Mouse (Mus musculus) embryonic facial prominence, embryonic 13.5 days (tissue): Measurements from ENCODE around the gene Snx29. TPM values are rescaled to one million over a fixed set of nuclear protein-coding genes. Genes with fewer than 3 reads are reported as not detected.
"Not testable (repeated sequence)": the region's sequence is repeated elsewhere in the genome, so short reads cannot be mapped to it uniquely, and the experiment has no call there.

Source experiments
- ATAC-seq: fragments of 200-750 bp; cut with Nextera tagmentation; 2 replicates; pipeline ENCODE4 v1.8.0; 2017; ENCODE audit warnings: low read depth; ENCODE audit not compliant: insufficient number of reproducible peaks, insufficient read depth, low FRiP score, low TSS enrichment
- H3K27ac ChIP-seq: fragments of 300-500 bp; sonication (generic); 2 replicates; pipeline ENCODE4 v1.5.1; 2015; ENCODE audit warnings: moderate library complexity, mild to moderate bottlenecking, inconsistent platforms
- H3K27me3 ChIP-seq: fragments of 300-500 bp; sonication (generic); 2 replicates; pipeline ENCODE4 v1.6.1; 2015; ENCODE audit warnings: mild to moderate bottlenecking, inconsistent platforms
- H3K36me3 ChIP-seq: fragments of 300-500 bp; sonication (generic); 2 replicates; pipeline ENCODE4 v1.6.1; 2015; ENCODE audit warnings: mild to moderate bottlenecking, inconsistent platforms
- H3K4me1 ChIP-seq: fragments of 300-500 bp; sonication (generic); 2 replicates; pipeline ENCODE4 v1.6.1; 2015; ENCODE audit warnings: inconsistent platforms
- H3K4me2 ChIP-seq: fragments of 300-500 bp; sonication (generic); 2 replicates; pipeline ENCODE4 v1.6.1; 2015; ENCODE audit warnings: moderate library complexity, mild to moderate bottlenecking, inconsistent platforms
- H3K4me3 ChIP-seq: fragments of 300-500 bp; sonication (generic); 2 replicates; pipeline ENCODE4 v1.5.1; 2015; ENCODE audit warnings: mild to moderate bottlenecking, inconsistent platforms
- H3K9ac ChIP-seq: fragments of 300-500 bp; sonication (generic); 2 replicates; pipeline ENCODE4 v1.6.1; 2015; ENCODE audit warnings: mild to moderate bottlenecking, inconsistent platforms
- H3K9me3 ChIP-seq: fragments of 300-500 bp; sonication (generic); 2 replicates; pipeline ENCODE4 v1.6.1; 2016; ENCODE audit warnings: inconsistent platforms
- WGBS: fragments of 180-500 bp; shearing (Covaris S2); methylation state at CpG from one replicate; pipeline ENCODE4 v1.1.7; 2015; ENCODE audit warnings: mixed read lengths; 5-methylcytosine and 5-hydroxymethylcytosine counted together
- polyA plus RNA-seq: library from polyadenylated mRNA; unstranded; fragments of >200 nt; fragmentation: Nextera tagmentation; extraction: Ambion mirVana; gene quantifications from 2 replicates; pipeline ENCODE4 v1.2.1, GENCODE M21; 2015

Snx29 gene
- polyA plus RNA-seq, 1 experiment from 2014 or later: 18.1 TPM

DNA sequence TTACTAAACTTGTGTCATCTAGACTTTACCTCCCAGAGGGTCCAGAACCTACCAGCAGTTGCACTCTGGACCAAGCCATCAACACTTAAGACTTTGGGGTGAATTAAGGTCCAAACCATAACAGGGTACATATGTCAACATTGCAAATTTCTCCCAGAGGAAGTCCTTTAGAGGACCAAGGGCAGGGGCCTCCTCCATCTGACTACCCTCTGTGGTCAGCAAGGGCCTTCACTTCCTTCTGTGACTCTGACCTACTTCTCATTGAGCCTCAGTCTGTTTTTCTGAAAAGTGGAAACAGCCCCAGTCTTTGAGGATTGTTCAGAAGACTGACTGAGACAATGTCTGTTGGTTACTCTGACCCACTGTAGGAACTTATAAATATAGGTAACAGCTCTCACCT, 111.1 kb downstream of the Snx29 start:
- no peaks in the 10 kb centered on the region for H3K36me3 ChIP-seq
- no peak overlapping the region for H3K9ac ChIP-seq
- no peak for ATAC-seq
- H3K4me1 ChIP-seq: no peaks in the 10 kb centered on the region
- no peak overlapping the region for H3K4me2 ChIP-seq
- no peak overlapping the region for H3K27ac ChIP-seq
- no peaks in the 10 kb centered on the region for H3K27me3 ChIP-seq
- H3K4me3 ChIP-seq: no peak overlapping the region
- H3K9me3 ChIP-seq: no peaks in the 10 kb centered on the region

DNA sequence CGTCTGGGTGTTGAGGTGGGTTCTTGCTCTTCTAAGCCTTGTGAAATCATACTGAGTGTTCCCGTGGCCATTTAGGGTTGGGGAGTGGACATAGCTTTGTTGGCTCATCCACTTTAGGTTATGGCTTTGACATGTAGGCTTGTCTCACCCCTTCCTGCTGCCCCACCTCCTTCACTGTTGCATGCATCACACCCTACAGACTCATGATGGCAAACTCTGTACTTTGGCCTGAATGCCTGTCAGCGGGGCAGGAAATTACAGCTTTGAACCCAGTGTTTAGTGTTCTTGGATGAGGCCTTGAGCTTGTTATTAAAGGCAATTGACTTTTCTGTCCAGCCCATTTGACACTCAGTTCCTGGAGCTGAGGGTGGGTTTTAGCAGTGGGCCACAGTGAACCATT, 114.9 kb downstream of the Snx29 start:
- Histone ChIP-seq H3K36me3 (no peaks in the 10 kb centered on the region), H3K4me1 (0 out of 2 replicates have a peak, but pooled peaks cover 2% of the 10 kb centered on the region), H3K9me3 (no peaks in the 10 kb centered on the region), H3K4me2 (no peak overlapping the region), H3K27ac (no peak overlapping the region), H3K9ac (no peak overlapping the region), H3K4me3 (no peak overlapping the region), H3K27me3 (no peaks in the 10 kb centered on the region)
- no peak for ATAC-seq
- WGBS: 78% methylated on average over 3 of the region's 3 CpGs

DNA sequence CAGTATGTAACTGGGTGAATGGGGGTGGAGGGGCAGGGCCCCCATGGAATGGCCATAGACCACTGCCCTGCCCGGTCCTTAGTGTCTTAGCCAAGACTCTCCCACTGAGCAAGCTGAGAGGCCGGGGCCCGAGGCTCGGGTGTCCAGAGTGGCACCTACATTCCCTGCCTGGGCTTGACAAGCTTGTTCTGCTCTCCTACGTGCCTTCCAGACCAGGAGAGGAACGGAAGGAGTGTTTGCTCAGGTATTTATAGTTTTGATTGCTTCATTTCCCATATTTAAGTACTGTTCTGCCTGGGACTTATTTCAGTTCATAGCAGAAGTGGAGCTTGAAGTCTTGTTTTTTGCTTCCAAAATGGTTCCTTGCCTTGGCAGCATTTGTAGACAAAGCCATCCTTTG, 116.7 kb downstream of the Snx29 start:
- H3K9ac ChIP-seq: no peak overlapping the region
- no peak overlapping the region for H3K4me3 ChIP-seq
- ATAC-seq: no peak
- no peaks in the 10 kb centered on the region for H3K36me3 ChIP-seq
- no peak overlapping the region for H3K4me2 ChIP-seq
- 0 out of 2 replicates have a peak, but pooled peaks cover 7% of the 10 kb centered on the region for H3K4me1 ChIP-seq
- H3K27ac ChIP-seq: no peak overlapping the region
- no peaks in the 10 kb centered on the region for H3K9me3 ChIP-seq
- no peaks in the 10 kb centered on the region for H3K27me3 ChIP-seq
- 72% methylated on average over 6 of the region's 6 CpGs for WGBS

DNA sequence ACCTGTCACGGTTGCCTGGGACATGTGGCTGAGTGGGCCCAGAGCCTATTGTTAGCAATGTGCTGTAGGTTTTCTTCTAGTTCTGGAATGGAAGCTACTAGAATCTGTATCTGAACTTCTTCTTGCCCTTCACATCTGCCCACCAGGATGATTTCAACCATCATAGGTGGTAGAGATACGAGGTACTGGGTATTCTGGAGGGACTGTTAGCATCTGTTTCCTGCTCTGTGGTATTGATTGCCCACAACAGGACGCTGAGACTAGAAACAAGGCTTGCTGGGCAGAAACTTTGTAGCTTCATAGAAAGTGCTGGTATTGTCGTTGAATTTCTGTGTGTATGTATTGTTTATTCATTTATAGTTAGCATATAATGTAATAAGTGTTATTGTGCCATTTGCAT, 118.9 kb downstream of the Snx29 start:
- Histone ChIP-seq H3K4me2 (no peak overlapping the region), H3K36me3 (0 out of 2 replicates have a peak, but pooled peaks cover 2% of the 10 kb centered on the region), H3K9ac (no peak overlapping the region), H3K27me3 (no peaks in the 10 kb centered on the region), H3K4me1 (0 out of 2 replicates have a peak, but pooled peaks cover 7% of the 10 kb centered on the region), H3K4me3 (no peak overlapping the region), H3K9me3 (no peaks in the 10 kb centered on the region), H3K27ac (no peak overlapping the region)
- ATAC-seq: no peak
- WGBS: 80% methylated on average over 4 of the region's 4 CpGs

DNA sequence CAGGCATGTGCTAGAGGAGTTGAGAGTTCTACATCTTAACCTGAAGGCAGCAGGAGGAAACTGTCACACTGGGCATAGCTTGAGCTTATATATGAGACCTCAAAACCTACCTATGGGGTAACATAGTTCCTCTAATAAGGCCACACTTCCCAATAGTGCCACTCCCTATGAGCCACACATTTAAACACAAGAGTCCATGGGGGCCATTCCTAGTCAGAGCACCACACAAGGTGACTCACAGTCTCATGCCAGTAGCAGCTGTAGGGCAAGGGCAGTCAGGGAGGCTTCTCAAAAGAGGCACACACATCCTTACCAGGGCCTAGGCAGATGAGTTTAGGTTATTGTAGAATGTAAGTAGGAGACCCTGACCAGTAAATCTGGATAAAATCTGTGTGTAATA, 119.8 kb downstream of the Snx29 start:
- H3K36me3 ChIP-seq: peaks cover 11% of the 10 kb centered on the region
- no peak overlapping the region for H3K4me2 ChIP-seq
- H3K27ac ChIP-seq: no peak overlapping the region
- 0 out of 2 replicates have a peak, but pooled peaks cover 7% of the 10 kb centered on the region for H3K4me1 ChIP-seq
- ATAC-seq: no peak
- H3K27me3 ChIP-seq: no peaks in the 10 kb centered on the region
- H3K9ac ChIP-seq: no peak overlapping the region
- H3K9me3 ChIP-seq: no peaks in the 10 kb centered on the region
- no peak overlapping the region for H3K4me3 ChIP-seq

DNA sequence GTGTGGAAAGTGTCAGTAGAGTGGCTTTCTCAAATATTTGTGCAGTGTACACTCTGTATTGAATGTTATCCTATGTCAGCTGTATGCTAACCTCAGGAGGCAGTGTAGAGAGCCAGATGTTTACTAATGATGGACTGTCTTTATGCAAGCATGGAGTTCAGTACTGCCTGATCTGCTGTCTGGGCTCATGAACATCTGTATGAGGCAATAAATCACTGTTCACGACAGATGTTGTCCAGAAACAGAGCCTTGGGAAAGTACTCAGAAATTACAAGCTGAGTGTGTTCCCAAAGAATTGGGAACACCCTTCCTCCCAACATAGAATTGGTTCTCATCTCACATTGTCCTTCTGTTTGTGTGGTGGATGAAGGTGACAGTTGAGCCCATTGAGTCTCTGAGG, 121.9 kb downstream of the Snx29 start:
- H3K4me2 ChIP-seq: no peak overlapping the region
- WGBS: 52% methylated on average over 1 of the region's 1 CpGs
- peaks cover 25% of the 10 kb centered on the region for H3K36me3 ChIP-seq
- H3K4me3 ChIP-seq: no peak overlapping the region
- H3K27me3 ChIP-seq: no peaks in the 10 kb centered on the region
- no peak overlapping the region for H3K27ac ChIP-seq
- no peaks in the 10 kb centered on the region for H3K9me3 ChIP-seq
- H3K9ac ChIP-seq: no peak overlapping the region
- H3K4me1 ChIP-seq: 0 out of 2 replicates have a peak, but pooled peaks cover 7% of the 10 kb centered on the region
- no peak for ATAC-seq

DNA sequence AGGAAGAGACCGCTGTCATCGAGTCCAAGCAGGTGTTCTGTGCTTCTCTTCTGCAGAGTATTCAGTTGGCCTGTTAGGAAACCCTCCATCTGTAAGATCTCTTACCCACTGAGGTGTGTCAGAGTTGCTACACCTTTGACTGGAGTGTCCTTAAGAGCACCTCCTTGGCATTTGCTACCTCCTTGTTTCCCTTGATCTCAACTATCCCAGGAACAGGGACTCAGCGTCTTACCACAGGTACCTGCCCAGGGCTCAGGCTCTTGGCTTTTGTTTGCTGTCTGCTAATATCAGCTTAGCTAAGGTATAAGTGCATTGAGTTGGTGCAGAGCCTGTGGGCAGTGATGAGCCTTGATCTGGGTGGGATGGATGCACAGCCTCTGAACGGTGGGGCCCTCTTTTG, 124.3 kb downstream of the Snx29 start:
- Histone ChIP-seq H3K4me3 (no peak overlapping the region), H3K4me1 (peaks cover 13% of the 10 kb centered on the region; the same call in 1 of the 2 replicates), H3K36me3 (peaks cover 27% of the 10 kb centered on the region), H3K4me2 (no peak overlapping the region), H3K9me3 (no peaks in the 10 kb centered on the region), H3K9ac (no peak overlapping the region), H3K27me3 (no peaks in the 10 kb centered on the region), H3K27ac (no peak overlapping the region)
- ATAC-seq: no peak
- WGBS: 88% methylated on average over 4 of the region's 4 CpGs

DNA sequence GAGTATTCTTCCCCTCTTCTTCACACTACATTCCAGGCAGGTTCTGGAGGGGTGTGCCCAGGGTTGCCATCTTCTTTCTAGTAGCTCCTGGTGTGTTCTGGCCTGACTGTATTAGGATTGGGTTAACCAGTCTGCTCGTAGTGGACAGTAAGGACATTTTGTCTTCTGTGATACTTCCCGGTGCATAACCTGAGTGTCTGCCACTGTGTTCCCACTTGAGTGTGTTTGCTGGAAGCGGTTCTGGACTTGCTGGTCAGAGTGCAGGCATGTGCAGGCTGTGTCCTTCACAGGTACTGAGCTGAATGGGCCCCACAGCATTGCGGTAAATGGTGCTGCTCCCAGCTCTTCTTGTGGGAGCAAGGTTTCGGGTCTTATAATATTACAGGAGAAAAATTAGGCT, 125.2 kb downstream of the Snx29 start:
- ATAC-seq: no peak
- Histone ChIP-seq H3K4me2 (no peak overlapping the region), H3K4me3 (no peak overlapping the region), H3K27ac (no peak overlapping the region), H3K4me1 (peaks cover 8% of the 10 kb centered on the region; the same call in 1 of the 2 replicates), H3K27me3 (no peaks in the 10 kb centered on the region), H3K9me3 (no peaks in the 10 kb centered on the region), H3K9ac (no peak overlapping the region), H3K36me3 (peaks cover 37% of the 10 kb centered on the region)
- WGBS: 93% methylated on average over 5 of the region's 5 CpGs

DNA sequence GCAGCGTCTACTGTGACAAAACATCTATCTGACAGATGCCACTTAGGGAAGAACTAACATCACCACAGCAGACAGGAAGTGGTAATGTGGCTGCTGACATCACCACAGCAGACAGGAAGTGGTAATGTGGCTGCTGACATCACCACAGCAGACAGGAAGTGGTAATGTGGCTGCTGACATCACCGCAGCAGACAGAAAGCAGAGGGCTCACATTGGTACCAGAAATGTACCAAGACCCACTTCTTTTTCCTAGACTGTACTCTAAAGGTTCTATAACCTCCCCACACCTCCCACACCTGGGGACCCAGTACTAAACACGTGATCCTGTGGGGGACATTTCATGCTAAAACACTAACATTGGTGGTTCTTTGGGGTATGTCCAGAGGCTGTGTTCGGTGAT, 126.0 kb downstream of the Snx29 start:
- WGBS: 95% methylated on average over 4 of the region's 4 CpGs
- peaks cover 45% of the 10 kb centered on the region for H3K36me3 ChIP-seq
- H3K27me3 ChIP-seq, H3K4me1 ChIP-seq, ATAC-seq, H3K27ac ChIP-seq, H3K9ac ChIP-seq, H3K4me3 ChIP-seq, H3K4me2 ChIP-seq, H3K9me3 ChIP-seq: not testable (repeated sequence)

DNA sequence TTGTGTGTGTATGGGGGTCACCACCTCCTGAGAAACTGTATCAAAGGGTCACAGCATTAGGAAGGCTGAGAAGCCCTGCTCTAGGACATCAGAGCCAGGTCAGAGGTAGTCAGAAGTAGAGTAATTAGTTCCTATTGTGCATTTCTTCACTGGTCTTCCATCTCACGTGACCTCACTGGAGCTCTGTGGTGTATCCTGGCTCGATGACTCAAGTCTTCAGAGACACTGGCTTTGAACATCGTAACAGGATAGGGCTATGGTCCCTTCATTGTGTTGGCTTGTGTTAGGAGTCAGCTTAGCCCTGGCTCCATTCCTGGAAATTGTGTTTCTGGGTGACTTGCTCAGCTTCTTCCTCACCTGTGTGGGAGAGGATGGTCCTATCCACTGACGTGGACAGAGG, 126.6 kb downstream of the Snx29 start:
- no peak overlapping the region for H3K27ac ChIP-seq
- whole genome bisulfite sequencing: 87% methylated on average over 4 of the region's 4 CpGs
- no peak for ATAC-seq

DNA sequence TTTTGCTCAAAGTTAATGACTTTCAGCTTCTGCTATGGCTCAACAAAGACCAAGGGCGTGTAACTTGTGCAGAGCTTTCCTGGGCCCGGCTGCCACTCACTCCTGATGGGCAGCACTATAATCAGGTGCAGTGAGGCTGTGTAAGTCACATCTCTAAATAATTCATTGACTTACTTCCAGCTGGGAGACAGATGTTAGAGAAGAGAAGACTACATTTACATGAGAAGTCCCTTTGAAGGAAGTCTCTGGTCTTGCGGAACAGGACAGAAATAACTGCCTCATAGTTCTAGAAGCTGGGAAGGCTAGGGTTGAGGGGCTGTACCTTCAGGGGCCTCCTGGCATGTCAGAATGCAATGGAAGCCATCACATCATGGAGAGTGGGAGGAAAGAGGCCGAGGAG, 127.9 kb downstream of the Snx29 start:
- 61% methylated on average over 4 of the region's 4 CpGs for WGBS
- H3K4me3 ChIP-seq: no peak overlapping the region
- H3K9ac ChIP-seq: no peak overlapping the region
- H3K4me2 ChIP-seq: no peak overlapping the region
- no peak for ATAC-seq
- H3K4me1 ChIP-seq: peaks cover 6% of the 10 kb centered on the region; the same call in 1 of the 2 replicates
- no peak overlapping the region for H3K27ac ChIP-seq
- peaks cover 59% of the 10 kb centered on the region for H3K36me3 ChIP-seq
- no peaks in the 10 kb centered on the region for H3K27me3 ChIP-seq
- H3K9me3 ChIP-seq: no peaks in the 10 kb centered on the region

More for the DNA sequence above, 126.6 kb downstream of the Snx29 start:
- Histone ChIP-seq H3K27me3 (no peaks in the 10 kb centered on the region), H3K36me3 (peaks cover 50% of the 10 kb centered on the region), H3K4me1 (peaks cover 6% of the 10 kb centered on the region; the same call in 1 of the 2 replicates), H3K9ac (no peak overlapping the region), H3K9me3 (no peaks in the 10 kb centered on the region), H3K4me2 (no peak overlapping the region), H3K4me3 (no peak overlapping the region)

DNA sequence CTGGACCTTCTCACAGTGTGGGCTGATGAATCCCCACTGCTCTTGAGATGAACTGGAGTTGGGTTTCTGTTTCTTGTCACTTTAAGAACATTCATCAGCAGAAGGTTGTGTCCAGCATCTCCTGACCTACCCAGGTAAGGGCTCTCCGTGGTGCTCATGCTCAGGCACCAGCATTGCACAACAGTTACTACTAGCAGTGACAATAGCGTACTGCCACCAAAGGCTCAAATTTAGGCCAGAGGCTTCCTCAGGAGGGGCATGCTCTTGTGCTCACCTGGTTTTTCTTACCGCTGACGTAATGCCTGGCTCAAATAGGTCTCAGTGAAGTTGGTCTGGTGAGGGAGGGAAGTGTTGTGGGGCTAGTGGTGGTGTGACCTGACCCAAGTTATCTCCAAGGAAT, 132.2 kb downstream of the Snx29 start:
- Histone ChIP-seq H3K4me3 (no peak overlapping the region), H3K36me3 (peaks cover 42% of the 10 kb centered on the region), H3K27me3 (no peaks in the 10 kb centered on the region), H3K4me2 (no peak overlapping the region), H3K27ac (no peak overlapping the region), H3K9me3 (no peaks in the 10 kb centered on the region), H3K4me1 (peaks cover 6% of the 10 kb centered on the region; the same call in 1 of the 2 replicates), H3K9ac (no peak overlapping the region)
- ATAC-seq: no peak
- WGBS: 92% methylated on average over 4 of the region's 4 CpGs
